Mouse (Mus musculus) urinary bladder, adult 2 months (tissue): Measurements from ENCODE around the gene Rapgef5. TPM values are rescaled to one million over a fixed set of nuclear protein-coding genes. Genes with fewer than 3 reads are reported as not detected.

Experiments used
- DNase-seq: peaks from one replicate; pipeline ENCODE4 v3.0.0; 2022; ENCODE audit warnings: low spot score
- polyA plus RNA-seq: library from polyadenylated mRNA; depleted of rRNA; stranded (reverse); fragments of >200 nt; gene quantifications from 2 replicates; pipeline ENCODE4 v1.2.3, GENCODE M21; 2012

Gene Rapgef5
- polyA plus RNA-seq, 1 experiment, result 10.9 TPM

DNA sequence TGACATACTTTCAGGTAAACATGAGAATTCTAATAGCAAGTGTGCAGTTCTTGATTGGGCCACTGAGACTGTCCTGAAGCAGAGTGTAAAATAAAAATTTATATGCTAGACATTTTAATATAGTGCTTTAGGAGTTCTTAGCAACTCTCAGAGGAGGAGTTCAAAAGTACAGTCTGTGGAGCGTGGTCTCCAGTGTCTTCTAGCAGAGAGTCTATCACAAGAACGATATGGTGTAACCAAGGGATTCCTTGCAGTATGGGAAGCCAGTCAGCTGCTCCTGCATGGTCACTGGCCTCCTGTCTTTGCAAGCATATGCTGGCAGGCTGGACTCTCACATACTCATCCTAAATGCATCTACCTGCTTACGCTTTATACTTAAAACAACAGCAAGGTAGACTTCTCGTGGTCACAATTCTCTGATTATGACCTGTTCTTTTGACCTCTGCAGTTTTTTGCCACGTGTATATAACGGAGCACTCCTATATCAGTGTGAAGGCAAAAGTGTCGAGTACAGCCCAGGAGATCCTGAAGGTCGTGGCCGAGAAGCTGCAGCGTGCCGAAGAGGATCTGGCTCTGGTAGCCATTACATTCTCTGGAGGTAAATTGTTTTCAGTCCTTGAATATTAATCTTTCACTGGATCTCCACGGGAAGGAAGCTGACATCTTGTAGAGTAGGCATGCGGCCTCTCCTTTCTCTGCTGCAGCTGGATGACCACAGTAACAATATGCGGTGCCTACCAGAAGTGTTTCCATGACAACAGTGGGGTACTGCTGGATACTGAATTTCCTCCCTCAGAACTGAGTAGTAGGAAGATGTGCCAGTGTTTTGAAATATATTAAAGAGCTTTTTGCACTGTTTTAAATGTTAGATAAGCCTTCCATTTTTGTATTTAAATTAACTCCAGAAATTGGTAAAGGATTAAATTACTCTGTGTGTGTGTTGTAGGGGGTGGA lies 204.8 kb downstream of the Rapgef5 start:
- DNase-seq, result no peak

DNA sequence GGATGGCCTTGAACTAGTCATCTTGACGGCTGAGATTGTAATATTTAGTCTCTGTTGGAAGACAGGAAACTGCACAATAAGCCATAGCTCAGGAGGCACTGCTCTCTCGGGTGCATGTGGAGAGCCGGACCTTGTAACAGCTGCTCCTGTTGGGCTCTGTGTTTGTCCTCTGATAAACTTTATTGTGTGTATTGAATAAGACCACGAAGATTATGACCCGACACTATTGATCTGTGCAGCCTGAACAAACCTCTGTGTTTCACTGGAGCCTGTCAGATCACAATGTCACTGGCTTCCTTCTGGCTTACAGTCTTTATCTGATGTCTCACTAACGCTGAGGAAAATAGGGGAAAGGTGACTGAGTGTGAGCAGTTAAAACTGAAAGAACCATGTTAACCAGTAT lies 205.5 kb downstream of the Rapgef5 start:
- DNase-seq, result no peak

DNA sequence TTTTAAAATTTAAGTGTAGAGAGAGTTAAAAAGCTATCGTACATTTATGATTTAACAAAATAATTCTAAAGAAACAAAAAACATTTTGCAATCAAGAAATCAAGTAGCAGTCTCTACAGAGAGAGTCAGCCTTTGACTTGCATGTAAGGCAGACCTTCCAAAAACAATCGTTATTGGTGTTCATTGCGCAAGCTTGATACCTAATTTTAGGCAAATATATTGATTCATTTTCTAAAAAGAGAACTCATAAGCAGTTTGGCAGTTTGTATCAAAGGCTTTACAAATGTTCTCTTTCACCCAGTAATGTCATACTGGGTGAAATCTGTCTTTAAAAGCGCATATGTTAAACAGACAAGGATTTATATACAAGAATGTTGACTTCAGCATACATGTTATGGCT lies 208.7 kb downstream of the Rapgef5 start:
- no peak for DNase-seq

DNA sequence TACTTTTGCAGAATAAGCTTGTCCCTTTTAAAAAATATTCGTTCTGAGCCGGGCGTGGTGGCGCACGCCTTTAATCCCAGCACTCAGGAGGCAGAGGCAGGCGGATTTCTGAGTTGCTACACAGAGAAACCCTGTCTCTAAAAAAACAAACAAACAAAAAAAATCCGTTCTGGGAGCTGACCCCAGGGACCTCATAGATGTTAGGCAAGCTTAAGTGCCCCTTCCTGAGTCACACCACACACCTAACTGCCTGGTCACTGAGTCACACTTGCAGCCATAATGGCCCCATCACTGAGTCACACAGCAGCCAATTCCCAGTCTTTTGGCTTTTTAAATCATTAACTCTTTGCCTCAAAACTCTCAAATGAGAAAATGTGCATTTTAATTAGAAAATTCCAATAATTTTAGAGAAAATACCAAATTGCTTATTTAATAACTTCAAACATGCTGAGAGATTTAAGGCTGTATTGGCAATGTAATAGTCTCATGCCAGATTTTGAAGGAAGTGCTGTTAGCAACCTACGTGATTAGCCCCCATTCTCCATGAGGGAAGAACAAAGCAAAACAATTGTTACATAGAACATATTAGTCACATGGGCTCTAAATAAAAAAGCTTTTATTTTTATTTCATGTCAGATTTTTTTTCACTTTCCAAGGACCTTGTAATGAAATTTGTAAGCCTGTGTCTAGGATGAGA lies 211.3 kb downstream of the Rapgef5 start:
- no peak for DNase-seq

DNA sequence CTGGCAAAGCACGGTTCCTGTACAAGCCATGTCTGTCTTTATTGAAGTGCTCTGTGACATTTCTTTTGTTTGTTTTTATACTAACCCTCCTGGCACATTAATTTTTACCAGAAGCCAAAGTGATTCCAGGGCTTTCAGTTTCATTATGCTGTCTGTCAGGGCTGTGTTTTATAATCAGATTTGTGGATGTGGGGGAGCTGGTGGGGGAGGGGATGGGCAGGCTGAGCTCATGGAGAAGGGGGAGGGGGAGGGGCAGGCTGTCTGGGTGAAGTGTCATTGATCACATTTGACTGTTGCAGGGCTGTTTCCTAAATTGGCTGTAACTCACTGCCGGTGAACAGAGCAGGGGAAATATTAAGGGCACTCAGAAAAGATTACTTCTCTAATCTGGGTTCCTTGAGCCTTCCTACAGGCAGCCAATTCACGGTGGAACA lies 211.9 kb downstream of the Rapgef5 start:
- no peak for DNase-seq

DNA sequence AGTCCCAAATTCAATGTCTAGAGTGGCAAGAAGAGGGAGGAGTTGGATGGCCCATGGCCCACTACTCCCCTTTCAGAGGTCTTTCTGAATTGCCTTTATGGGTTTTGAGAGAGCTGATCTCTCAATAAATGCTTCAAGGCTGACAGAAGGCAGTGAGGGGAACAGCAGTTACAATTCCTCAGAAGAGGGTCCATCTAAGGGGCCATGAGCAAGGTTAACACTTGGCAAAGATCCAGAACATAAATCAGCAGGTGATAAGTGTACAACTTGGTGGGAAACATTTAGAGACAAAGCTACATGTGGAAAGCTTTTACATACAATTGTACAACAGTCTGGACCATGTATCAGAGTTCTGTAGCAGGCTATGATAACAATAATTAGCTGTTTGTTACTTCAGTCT lies 217.3 kb downstream of the Rapgef5 start:
- no peak for DNase-seq

DNA sequence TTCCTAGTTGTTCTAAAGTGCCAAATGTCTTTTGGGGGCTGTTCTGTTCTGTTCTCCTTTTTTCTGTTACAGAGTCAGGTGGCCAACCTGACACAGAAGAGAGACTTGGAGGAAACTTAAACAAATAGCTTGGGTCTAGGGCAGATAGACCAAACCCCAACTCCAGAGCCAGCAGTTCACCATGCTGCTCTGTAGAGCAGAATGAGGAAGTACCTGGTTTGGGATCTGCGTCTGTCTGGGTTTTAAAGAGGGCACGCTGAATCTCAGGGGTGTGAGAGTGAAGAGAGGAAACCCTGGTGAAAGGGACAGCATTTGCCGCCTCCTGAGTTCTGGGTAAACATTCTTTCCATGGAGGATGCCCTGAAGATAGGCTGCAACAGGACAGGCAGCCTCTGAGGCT lies 219.9 kb downstream of the Rapgef5 start:
- no peak for DNase-seq

DNA sequence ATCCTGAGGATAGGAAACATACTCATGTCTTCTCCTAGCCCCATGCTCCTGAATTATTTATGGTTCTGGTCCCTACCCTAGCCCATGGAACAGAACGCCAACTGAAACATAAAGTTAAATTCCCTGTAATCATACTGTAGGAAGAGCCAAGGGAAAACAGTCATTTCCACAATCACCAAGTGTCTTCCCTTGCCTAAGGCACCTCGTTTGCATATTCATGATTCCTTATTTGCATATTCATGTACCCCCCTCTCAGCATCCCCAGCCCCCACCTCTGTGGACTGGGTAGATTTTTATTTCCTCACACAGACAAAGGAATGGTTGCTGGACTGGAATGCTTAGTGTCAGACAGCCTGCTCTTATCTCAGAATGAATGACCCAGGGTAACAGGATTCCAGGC lies 220.6 kb downstream of the Rapgef5 start:
- no peak for DNase-seq

DNA sequence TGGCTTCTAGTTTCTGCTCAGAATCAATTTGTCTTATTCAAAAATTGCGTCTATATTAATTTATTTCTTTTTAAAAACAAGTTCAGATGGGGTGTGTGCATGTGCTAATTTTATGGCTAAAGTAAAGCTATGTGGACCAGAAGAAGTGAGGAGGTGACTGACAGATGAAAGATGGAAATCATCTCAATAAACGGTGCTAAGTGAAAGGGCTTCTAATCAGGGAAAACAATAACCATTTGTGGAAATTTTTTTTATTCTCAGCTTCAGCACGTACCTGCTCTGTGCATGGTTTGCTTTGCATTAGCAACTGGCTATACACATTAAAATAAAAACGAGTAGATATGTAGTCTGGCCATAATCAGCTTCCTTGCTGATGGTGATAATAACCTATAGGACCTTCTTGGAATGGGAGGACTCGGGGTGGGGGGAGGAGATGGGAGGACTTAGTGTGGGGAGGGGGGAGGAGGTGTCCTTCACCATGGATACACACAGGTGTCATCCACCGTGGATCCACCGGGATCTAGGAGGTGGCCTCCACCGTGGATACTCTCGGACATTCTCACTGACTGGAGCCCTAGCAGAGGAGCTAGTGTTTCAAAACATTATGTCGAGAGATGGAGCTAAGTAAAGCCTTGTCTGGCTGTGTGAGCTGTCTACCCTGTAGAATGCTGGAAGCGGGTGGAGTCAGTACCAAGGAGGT lies 221.2 kb downstream of the Rapgef5 start:
- DNase-seq, result no peak

DNA sequence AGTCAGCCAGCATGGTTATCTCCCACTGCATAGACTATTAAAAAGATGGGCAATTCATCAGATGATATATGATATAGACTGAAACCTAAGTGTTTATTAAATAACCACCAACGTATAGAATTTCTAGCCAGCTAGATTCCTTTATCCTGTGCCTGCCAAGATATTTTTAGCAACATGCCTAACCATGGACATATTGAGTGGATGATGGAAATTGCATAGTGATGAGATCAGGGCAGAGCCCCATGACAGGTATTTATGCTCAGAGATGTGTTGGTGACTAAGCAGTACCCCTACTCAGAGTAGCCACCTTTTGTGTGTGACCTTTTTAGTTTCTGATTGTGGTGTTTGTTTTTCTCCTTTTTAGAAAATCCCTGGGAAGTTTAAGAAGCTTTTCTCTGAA lies 226.2 kb downstream of the Rapgef5 start:
- DNase-seq, result no peak

DNA sequence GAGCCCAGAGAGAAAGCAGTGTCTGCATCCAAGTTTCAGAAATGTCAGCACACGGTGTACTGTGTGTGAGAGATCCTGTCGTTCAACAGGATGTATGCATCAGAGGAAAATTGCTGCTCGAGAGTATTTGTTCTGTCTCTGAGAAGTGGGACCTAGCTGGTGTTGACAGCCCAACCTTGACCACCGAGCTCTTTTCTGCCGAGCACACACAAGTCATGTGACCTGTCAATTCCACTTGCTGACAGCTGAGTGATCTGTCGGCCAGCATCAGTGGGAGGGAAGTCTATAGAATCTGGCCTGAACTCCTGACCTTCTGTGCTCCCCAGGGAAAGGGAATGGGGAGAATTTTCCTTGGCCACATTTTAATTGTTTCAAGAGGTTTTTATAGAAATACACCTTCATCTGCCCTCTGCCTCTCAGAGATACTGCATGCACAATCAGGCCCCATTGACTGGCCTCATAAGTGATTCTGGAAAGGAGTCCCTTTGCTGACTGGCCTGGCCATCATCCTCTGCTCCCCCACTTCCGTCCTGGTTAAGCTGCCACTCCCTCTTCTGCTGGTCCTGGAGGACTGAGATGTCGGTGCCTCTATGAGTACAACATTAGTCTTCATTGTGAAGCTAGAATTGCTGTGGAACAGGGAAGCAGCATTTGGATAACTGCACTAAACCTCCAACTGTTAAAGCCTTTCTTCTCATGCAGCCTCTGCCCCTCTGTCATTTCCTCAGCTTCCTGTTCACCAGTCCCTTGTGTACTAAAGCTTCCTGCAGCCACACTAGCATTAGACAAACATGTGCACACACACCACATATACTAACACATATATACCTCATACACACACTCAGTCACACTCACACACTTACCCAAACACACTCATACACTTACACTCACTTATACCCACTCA lies 228.6 kb downstream of the Rapgef5 start:
- DNase-seq, result no peak

DNA sequence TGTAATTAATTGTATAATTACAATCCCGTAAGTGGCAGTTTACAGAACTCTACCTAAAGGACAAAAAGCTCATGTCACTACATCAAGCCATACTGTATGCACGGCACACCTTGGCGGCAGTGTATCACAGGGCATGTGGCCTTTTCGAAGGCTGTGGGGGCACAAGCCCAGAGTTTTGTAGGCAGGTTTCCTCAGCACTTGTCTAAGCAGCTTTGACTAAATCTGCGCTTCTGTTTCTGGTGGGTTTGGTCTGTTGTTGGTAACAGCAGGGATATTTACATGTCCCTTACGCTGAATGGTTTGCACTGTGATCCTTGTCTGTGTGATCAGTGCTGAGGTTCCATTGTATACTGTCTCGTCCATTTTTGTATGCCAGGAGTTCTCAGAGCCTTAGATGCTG lies 230.3 kb downstream of the Rapgef5 start:
- DNase-seq, result no peak

DNA sequence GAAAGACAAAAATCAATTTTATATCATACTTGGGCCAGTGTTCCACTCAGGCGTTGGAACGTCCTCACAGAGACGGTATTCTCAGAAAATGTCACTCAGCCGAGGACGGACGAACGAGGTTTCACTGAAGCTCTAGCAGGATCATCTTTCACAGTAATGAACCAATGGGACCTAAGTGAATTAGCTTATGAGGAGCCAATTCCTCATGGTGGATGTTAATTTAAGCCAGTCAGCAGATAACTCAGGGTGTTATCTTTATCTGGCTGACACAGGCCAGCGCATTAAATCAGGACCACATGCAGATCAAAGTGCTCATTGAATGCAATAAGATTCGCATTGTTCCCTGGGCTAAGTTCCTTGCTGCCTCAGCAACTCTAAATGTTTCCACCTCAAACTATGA lies 234.8 kb downstream of the Rapgef5 start:
- no peak for DNase-seq

DNA sequence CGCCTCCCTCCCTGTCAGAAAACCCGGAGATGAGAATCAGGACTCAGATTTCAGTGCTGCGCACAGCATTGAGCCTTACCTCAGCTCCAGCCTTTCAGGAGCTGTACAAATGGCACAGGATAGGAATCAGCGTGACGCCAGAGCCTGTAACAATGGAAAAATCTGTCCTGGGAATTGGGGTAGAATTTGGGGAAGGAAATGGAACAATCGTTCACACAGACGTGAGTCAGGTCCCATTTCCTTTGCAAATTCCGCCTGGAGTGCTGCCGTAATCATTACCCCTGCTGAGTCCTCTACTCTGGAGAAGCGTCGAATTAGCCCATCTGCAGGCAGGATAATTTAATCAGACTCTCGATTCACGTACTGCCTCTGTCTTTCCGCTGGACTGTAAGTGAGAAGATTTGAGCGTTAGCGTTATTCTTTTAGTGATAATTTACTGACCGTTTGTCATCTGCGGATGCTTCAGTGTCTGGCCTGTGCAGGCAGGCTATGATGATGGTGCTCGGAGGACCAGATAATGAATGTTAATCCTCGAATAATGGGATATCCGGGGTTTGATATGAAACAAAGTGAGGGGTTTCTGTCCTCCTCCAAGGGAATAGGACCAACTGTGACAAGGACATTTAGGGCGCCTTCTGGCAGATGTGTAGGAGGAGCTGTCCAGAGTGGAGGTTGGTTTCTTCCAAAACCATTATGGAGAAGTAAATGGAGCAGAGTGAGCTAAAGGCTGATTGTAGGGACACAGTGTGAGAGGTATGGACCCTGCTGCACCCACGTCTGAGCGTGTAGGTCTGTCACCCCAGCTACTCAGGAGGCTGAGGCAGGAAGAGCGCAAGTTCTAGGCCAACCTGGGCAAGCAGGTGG lies 235.5 kb downstream of the Rapgef5 start:
- no peak for DNase-seq

DNA sequence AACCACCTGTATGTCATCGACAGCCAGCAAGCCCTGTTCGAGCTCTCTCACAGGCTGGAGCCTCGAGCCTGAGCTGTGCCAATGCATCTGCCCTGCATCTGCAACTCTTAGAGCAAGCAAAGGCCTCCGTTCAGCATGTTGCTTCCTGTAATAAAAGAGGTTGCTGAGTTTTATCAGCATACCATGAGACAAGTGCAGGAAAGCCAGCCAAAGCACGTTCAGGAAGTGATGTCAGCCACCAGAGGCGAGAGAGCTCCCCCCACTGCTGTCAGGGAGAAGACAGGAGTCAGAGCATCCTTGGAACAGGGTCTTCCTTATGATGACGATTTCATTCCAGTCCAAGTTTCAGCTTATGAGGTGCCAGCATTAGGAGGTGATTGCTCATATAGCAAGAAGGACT lies 239.7 kb downstream of the Rapgef5 start:
- no peak for DNase-seq

DNA sequence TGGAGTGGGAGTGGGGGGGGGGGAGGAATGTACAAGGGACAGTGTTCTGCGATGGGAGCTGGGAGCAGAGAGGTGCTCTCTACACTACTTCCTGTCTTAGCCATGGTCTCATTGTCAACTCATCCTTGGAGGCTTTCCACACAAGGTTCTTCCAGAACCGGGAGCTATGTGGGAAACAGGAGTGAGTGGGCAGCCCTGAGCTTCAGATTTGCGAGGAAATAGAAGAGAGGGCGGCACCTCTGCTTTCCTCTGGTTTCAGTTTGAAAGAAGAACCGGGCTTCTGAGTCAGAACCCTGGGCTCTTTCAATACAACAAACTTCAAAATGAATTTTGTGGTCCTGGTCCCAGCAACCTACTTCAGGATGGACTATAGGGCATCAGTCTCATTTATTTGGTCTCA lies 244.1 kb downstream of the Rapgef5 start:
- DNase-seq, result no peak

DNA sequence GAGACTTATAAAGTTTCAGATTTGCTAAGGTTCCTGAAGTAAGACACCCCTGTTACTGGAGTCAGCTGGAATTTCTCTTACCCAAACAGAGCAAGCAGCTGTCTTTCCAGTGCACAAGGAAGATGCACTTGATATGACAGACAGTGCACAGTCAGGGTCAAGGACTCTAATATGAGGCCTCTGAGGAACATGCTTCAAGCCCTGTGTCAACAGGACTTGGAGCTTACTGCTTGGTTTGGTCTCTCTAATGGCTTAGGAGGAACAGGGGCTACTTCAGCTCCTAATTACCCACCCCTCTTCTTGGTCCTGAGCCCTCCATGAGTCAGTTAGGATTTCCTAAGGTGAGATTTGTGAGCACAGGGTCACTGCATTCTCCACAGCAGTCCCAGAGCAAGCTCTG lies 244.6 kb downstream of the Rapgef5 start:
- DNase-seq, result no peak

DNA sequence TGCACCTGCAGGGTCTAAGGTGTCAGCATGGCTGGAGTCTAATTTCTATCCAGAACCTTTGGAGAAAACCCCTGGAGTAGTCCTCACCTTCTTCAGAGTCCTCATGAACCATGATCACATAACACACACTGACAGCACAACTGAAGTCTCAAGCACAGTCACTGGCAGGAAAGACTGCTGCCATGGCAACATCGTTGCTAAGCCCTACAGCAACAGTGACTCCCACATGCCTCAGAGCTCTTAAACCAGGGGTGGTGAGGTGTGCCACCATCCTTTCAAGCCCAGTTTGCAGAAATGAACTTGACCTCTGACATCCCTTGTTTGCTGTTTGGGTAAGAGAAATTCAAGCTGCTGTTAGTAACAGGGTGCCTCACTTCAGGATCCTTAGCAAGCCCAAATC lies 245.4 kb downstream of the Rapgef5 start:
- DNase-seq, result no peak

DNA sequence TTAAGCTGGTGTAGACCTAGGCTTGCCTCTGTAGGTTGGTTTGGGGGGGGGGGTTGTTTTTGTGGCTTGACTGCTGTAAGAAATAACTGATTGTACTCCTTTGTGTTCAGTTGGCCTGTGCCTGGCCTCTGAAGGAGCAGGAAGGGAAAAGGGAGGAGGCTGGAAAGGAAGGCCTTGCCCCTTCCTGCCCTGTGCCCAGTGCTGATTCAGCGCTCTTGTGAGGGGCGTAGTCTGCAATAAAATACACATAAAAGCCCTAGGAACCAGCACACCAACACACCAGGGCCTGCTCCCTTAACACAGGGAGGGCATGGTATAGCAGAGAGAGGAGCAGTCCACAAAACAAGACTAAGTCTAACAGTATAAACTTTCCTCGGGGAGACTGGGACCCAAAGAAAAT lies 247.0 kb downstream of the Rapgef5 start:
- no peak for DNase-seq

DNA sequence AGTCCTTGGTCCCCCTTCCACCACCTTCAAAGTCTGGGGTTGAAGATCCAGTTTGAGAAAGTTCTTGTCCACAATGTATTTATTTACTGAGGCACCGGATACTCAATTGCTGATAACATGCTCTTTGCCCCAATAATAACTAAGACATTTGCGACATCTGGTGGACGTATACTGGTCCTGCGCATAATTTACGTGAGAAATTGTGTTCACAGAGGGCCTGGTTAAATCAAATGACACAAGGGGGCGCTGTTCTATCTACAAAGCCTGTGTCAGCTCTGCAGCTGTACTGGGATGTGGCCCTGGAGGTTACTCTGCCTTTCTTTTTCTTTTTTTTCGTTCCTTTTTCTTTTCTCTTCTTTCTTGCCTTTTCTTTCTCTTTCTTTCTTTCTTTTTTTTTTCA lies 248.6 kb downstream of the Rapgef5 start:
- no peak for DNase-seq

DNA sequence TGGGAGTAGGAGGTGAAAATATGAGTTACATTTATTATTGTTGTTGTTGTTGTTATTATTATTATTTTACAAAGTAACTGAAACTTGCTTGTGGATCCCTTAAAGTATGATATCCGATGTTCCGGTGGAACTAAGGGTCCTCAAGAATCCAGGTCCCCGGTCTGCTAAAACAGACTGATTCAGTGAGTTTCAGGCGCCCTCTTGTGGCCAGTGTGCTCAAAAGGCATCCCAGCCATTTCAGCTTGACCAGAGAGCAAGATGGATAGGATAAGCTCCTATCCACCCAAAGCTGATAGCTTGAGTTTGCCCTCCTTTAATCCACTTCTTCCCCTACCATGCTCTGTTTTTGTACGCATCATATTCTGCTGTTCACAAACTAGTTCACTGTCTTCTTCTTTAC lies 252.8 kb downstream of the Rapgef5 start:
- no peak for DNase-seq
